Mouse (Mus musculus) neural tube, embryonic 12.5 days (tissue): ENCODE measurements around the gene Cacna2d1. TPM values are rescaled to one million over a fixed set of nuclear protein-coding genes. Genes with fewer than 3 reads are reported as not detected.

Source experiments
- ATAC-seq: fragments of 200-750 bp; cut with Nextera tagmentation; 2 replicates; pipeline ENCODE4 v1.8.0; 2017; ENCODE audit warnings: low read depth, mild to moderate bottlenecking, moderate TSS enrichment, moderate library complexity; ENCODE audit not compliant: low FRiP score
- H3K27ac ChIP-seq: fragments of 300-500 bp; sonication (generic); 2 replicates; pipeline ENCODE4 v1.5.1; 2016
- H3K27me3 ChIP-seq: fragments of 300-500 bp; sonication (generic); replicated peaks from 2 replicates; pipeline ENCODE4 v1.6.1; 2016; ENCODE audit warnings: mild to moderate bottlenecking
- H3K36me3 ChIP-seq: fragments of 300-500 bp; sonication (generic); 2 replicates; pipeline ENCODE4 v1.6.1; 2016; ENCODE audit warnings: mild to moderate bottlenecking
- H3K4me1 ChIP-seq: fragments of 300-500 bp; sonication (generic); 2 replicates; pipeline ENCODE4 v1.6.1; 2016
- H3K4me2 ChIP-seq: fragments of 300-500 bp; sonication (generic); replicated peaks from 2 replicates; pipeline ENCODE4 v1.6.1; 2016; ENCODE audit warnings: mild to moderate bottlenecking
- H3K4me3 ChIP-seq: fragments of 300-500 bp; sonication (generic); 2 replicates; pipeline ENCODE4 v1.5.1; 2016
- H3K9ac ChIP-seq: fragments of 300-500 bp; sonication (generic); 2 replicates; pipeline ENCODE4 v1.6.1; 2016; ENCODE audit warnings: mild to moderate bottlenecking
- H3K9me3 ChIP-seq: fragments of 300-500 bp; sonication (generic); 2 replicates; pipeline ENCODE4 v1.6.1; 2016; ENCODE audit warnings: mild to moderate bottlenecking
- WGBS: fragments of 180-500 bp; shearing (Covaris S2); methylation state at CpG from one replicate; pipeline ENCODE4 v1.1.7; 2016; 5-methylcytosine and 5-hydroxymethylcytosine counted together
- polyA plus RNA-seq: library from polyadenylated mRNA; unstranded; fragments of >200 nt; fragmentation: Nextera tagmentation; extraction: Ambion mirVana; gene quantifications from 2 replicates; pipeline ENCODE4 v1.2.1, GENCODE M21; 2016

Gene Cacna2d1
- polyA plus RNA-seq, 1 experiment from 2014 or later, result 36.2 TPM

- peak; percentile 56; the same call in 1 of the 2 replicates for ATAC-seq
- Histone ChIP-seq H3K27ac (no peak overlapping the region), H3K9me3 (no peaks in the 10 kb centered on the region), H3K9ac (no peak overlapping the region), H3K27me3 (no peaks in the 10 kb centered on the region), H3K4me3 (no peak overlapping the region), H3K36me3 (no peaks in the 10 kb centered on the region), H3K4me1 (0 out of 2 replicates have a peak, but pooled peaks cover 2% of the 10 kb centered on the region), H3K4me2 (no peak overlapping the region)
- WGBS, result 67% methylated on average over 6 of the region's 6 CpGs
Observed at GRCm38 (mm10) chr5:16134286-16135094, 200.0 kb downstream of the Cacna2d1 start.

GRCm38 (mm10) chr5:16135986-16136385, 201.5 kb downstream of the Cacna2d1 start:
- 0 out of 2 replicates have a peak, but pooled peaks cover 2% of the 10 kb centered on the region for H3K4me1 ChIP-seq
- H3K36me3 ChIP-seq, result no peaks in the 10 kb centered on the region
- no peaks in the 10 kb centered on the region for H3K9me3 ChIP-seq
- ATAC-seq, result no peak
- H3K27me3 ChIP-seq, result no peaks in the 10 kb centered on the region
- no peak overlapping the region for H3K27ac ChIP-seq
- WGBS, result 86% methylated on average over 3 of the region's 3 CpGs
- no peak overlapping the region for H3K4me3 ChIP-seq
- H3K4me2 ChIP-seq, result no peak overlapping the region
- no peak overlapping the region for H3K9ac ChIP-seq

- Histone ChIP-seq H3K36me3 (no peaks in the 10 kb centered on the region), H3K27ac (no peak overlapping the region), H3K27me3 (no peaks in the 10 kb centered on the region), H3K9me3 (no peaks in the 10 kb centered on the region), H3K4me3 (no peak overlapping the region), H3K4me2 (no peak overlapping the region), H3K9ac (no peak overlapping the region), H3K4me1 (0 out of 2 replicates have a peak, but pooled peaks cover 2% of the 10 kb centered on the region)
- 78% methylated on average over 2 of the region's 2 CpGs for WGBS
- ATAC-seq, result no peak
Observed at GRCm38 (mm10) chr5:16136839-16137238, 202.3 kb downstream of the Cacna2d1 start.

- Histone ChIP-seq H3K4me1 (no peaks in the 10 kb centered on the region), H3K4me2 (no peak overlapping the region), H3K4me3 (no peak overlapping the region), H3K9ac (no peak overlapping the region), H3K36me3 (no peaks in the 10 kb centered on the region), H3K9me3 (no peaks in the 10 kb centered on the region), H3K27me3 (no peaks in the 10 kb centered on the region), H3K27ac (no peak overlapping the region)
- WGBS, result 87% methylated on average over 1 of the region's 1 CpGs
- ATAC-seq, result no peak
Observed at GRCm38 (mm10) chr5:16146602-16147001, 212.1 kb downstream of the Cacna2d1 start.

- Histone ChIP-seq H3K27ac (no peak overlapping the region), H3K4me2 (no peak overlapping the region), H3K27me3 (no peaks in the 10 kb centered on the region), H3K9me3 (no peaks in the 10 kb centered on the region), H3K9ac (no peak overlapping the region), H3K36me3 (no peaks in the 10 kb centered on the region), H3K4me3 (no peak overlapping the region), H3K4me1 (no peaks in the 10 kb centered on the region)
- WGBS, result 74% methylated on average over 6 of the region's 6 CpGs
- ATAC-seq, result no peak
Observed at GRCm38 (mm10) chr5:16155375-16156284, 221.1 kb downstream of the Cacna2d1 start.

- no peak overlapping the region for H3K4me3 ChIP-seq
- no peak overlapping the region for H3K9ac ChIP-seq
- no peak overlapping the region for H3K27ac ChIP-seq
- no peak for ATAC-seq
- no peaks in the 10 kb centered on the region for H3K9me3 ChIP-seq
- no peak overlapping the region for H3K4me2 ChIP-seq
- H3K36me3 ChIP-seq, result no peaks in the 10 kb centered on the region
- H3K4me1 ChIP-seq, result no peaks in the 10 kb centered on the region
- no peaks in the 10 kb centered on the region for H3K27me3 ChIP-seq
Observed at GRCm38 (mm10) chr5:16163270-16163669, 228.8 kb downstream of the Cacna2d1 start.

- Histone ChIP-seq H3K9me3 (no peaks in the 10 kb centered on the region), H3K27ac (no peak overlapping the region), H3K36me3 (no peaks in the 10 kb centered on the region), H3K9ac (no peak overlapping the region), H3K4me3 (no peak overlapping the region), H3K4me1 (no peaks in the 10 kb centered on the region), H3K4me2 (no peak overlapping the region), H3K27me3 (no peaks in the 10 kb centered on the region)
- 55% methylated on average over 12 of the region's 12 CpGs for WGBS
- ATAC-seq, result peak; percentile 84
Observed at GRCm38 (mm10) chr5:16166117-16166867, 231.8 kb downstream of the Cacna2d1 start.

GRCm38 (mm10) chr5:16166868-16167267, 232.4 kb downstream of the Cacna2d1 start:
- H3K9ac ChIP-seq, result no peak overlapping the region
- no peaks in the 10 kb centered on the region for H3K27me3 ChIP-seq
- 70% methylated on average over 1 of the region's 1 CpGs for WGBS
- no peaks in the 10 kb centered on the region for H3K36me3 ChIP-seq
- H3K27ac ChIP-seq, result no peak overlapping the region
- no peak overlapping the region for H3K4me3 ChIP-seq
- H3K9me3 ChIP-seq, result no peaks in the 10 kb centered on the region
- H3K4me2 ChIP-seq, result no peak overlapping the region
- ATAC-seq, result peak; percentile 21; the same call in 1 of the 2 replicates
- no peaks in the 10 kb centered on the region for H3K4me1 ChIP-seq

- ATAC-seq, result no peak
- H3K9ac ChIP-seq, result no peak overlapping the region
- H3K4me3 ChIP-seq, result no peak overlapping the region
- no peak overlapping the region for H3K4me2 ChIP-seq
- no peaks in the 10 kb centered on the region for H3K36me3 ChIP-seq
- H3K27me3 ChIP-seq, result no peaks in the 10 kb centered on the region
- H3K27ac ChIP-seq, result no peak overlapping the region
- no peaks in the 10 kb centered on the region; the same call in 1 of the 2 replicates for H3K4me1 ChIP-seq
- no peaks in the 10 kb centered on the region for H3K9me3 ChIP-seq
- 83% methylated on average over 7 of the region's 7 CpGs for WGBS
Observed at GRCm38 (mm10) chr5:16181041-16181440, 246.6 kb downstream of the Cacna2d1 start.

- Histone ChIP-seq H3K9ac (no peak overlapping the region), H3K9me3 (no peaks in the 10 kb centered on the region), H3K4me2 (no peak overlapping the region), H3K4me1 (no peaks in the 10 kb centered on the region; the same call in 1 of the 2 replicates), H3K27ac (no peak overlapping the region), H3K27me3 (no peaks in the 10 kb centered on the region), H3K36me3 (no peaks in the 10 kb centered on the region), H3K4me3 (no peak overlapping the region)
- 89% methylated on average over 1 of the region's 1 CpGs for WGBS
- no peak for ATAC-seq
Observed at GRCm38 (mm10) chr5:16184064-16184463, 249.6 kb downstream of the Cacna2d1 start.

GRCm38 (mm10) chr5:16187931-16188330, 253.4 kb downstream of the Cacna2d1 start:
- Histone ChIP-seq H3K4me1 (no peaks in the 10 kb centered on the region; the same call in 1 of the 2 replicates), H3K9me3 (no peaks in the 10 kb centered on the region), H3K36me3 (no peaks in the 10 kb centered on the region), H3K27ac (no peak overlapping the region), H3K4me2 (no peak overlapping the region), H3K4me3 (no peak overlapping the region), H3K9ac (no peak overlapping the region), H3K27me3 (no peaks in the 10 kb centered on the region)
- ATAC-seq, result no peak
- WGBS, result 51% methylated on average over 3 of the region's 3 CpGs

GRCm38 (mm10) chr5:16189878-16190277, 255.4 kb downstream of the Cacna2d1 start:
- no peaks in the 10 kb centered on the region for H3K27me3 ChIP-seq
- H3K9me3 ChIP-seq, result no peaks in the 10 kb centered on the region
- H3K4me3 ChIP-seq, result no peak overlapping the region
- no peaks in the 10 kb centered on the region for H3K36me3 ChIP-seq
- H3K4me2 ChIP-seq, result no peak overlapping the region
- no peaks in the 10 kb centered on the region; the same call in 1 of the 2 replicates for H3K4me1 ChIP-seq
- H3K9ac ChIP-seq, result no peak overlapping the region
- no peak for ATAC-seq
- H3K27ac ChIP-seq, result no peak overlapping the region
- WGBS, result 67% methylated on average over 4 of the region's 4 CpGs
